Mouse (Mus musculus) small intestine, adult 2 months (tissue): ENCODE data around the gene Zbtb7b.

Experiments used
- CTCF ChIP-seq: fragments of 200-500 bp; IDR thresholded peaks from 2 replicates; pipeline ENCODE4 v1.5.1; 2012; ENCODE audit warnings: low read depth, mild to moderate bottlenecking, control low read depth, inconsistent platforms, low read length, moderate library complexity, mixed read lengths; ENCODE audit not compliant: insufficient replicate concordance, insufficient read length; ENCODE audit errors: extremely low read depth
- POLR2A ChIP-seq: fragments of 200-500 bp; IDR thresholded peaks from 2 replicates; pipeline ENCODE4 v1.6.1; 2012; ENCODE audit warnings: low read depth, mild to moderate bottlenecking, control low read depth, inconsistent platforms, low read length, moderate library complexity

DNA sequence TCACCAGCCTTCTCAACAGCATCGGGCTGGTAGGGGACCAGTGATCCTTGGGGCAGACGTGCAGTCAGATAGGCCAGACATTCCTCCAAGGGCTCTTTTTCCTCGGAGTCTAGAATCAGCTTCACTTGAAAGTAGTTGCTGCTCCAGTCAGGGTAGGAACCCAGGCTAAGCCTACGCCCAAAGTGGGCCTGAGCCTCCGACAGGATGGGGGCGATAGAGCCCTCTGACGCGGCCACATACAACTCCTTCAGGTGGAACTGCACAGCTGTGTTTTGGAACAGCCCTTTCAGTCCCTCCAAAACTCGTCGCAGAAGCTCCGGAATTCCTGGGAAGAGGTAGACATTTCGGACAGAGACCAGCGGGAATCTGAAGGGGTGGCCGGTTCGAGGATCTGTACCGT is 13.9 kb upstream of the Zbtb7b start:
- TF ChIP-seq POLR2A (no peak), CTCF (no peak)
